Mouse (Mus musculus) adipose tissue, adult 10 weeks (tissue): Measurements from ENCODE around the gene Klhdc9. TPM values are rescaled to one million over a fixed set of nuclear protein-coding genes. Genes with fewer than 3 reads are reported as not detected.

Experiments
- polyA plus RNA-seq: library from polyadenylated mRNA; stranded (reverse); fragments of 350-450 nt; fragmentation: Illumina TruSeq; extraction: RNeasy Lipid Tissue Mini Kit (QIAGEN cat#74804); gene quantifications from one replicate; pipeline ENCODE4 v1.2.3, GENCODE M21; 2014; ENCODE audit warnings: low read depth, low replicate concordance

Klhdc9 gene
- 5.5 TPM for polyA plus RNA-seq

GRCm38 (mm10) chr1:171360656-171361055, at the start of gene Klhdc9:
Gene Klhdc9, minus strand, starts transcription at chr1:171360798.

GRCm38 (mm10) chr1:171388376-171389102, 27.9 kb upstream of the Klhdc9 start, which contains the start of gene Arhgap30:
Gene Arhgap30, plus strand, starts transcription at chr1:171388954.

GRCm38 (mm10) chr1:171369845-171370556, 9.4 kb upstream of the Klhdc9 start, which contains the start of gene Nectin4:
Gene Nectin4, plus strand, starts transcription at chr1:171370099.

GRCm38 (mm10) chr1:171345225-171346094, 15.1 kb downstream of the Klhdc9 start, which contains the start of the genes Nit1 and Pfdn2:
Gene Nit1, minus strand, starts transcription at chr1:171345646.
Gene Pfdn2, plus strand, starts transcription at chr1:171345670.

GRCm38 (mm10) chr1:171328839-171329432, 31.7 kb downstream of the Klhdc9 start, which contains the start of gene Dedd:
Gene Dedd, plus strand, starts transcription at chr1:171329145.

Other genes starting within 250 kb of the Klhdc9 start
- 23.4 TPM for gene Cfap126, start 246.9 kb downstream of the Klhdc9 start, polyA plus RNA-seq
- 135 TPM for gene Sdhc, start 210.2 kb downstream of the Klhdc9 start, polyA plus RNA-seq
- gene Mpz, start 210.1 kb downstream of the Klhdc9 start, polyA plus RNA-seq = 1.9 TPM
- gene Pcp4l1, start 164.5 kb downstream of the Klhdc9 start, polyA plus RNA-seq = 16.3 TPM
- gene Nr1i3, start 146.8 kb downstream of the Klhdc9 start, polyA plus RNA-seq = not detected
- 23.7 TPM for gene Tomm40l, start 138.3 kb downstream of the Klhdc9 start, polyA plus RNA-seq
- 1.1 TPM for gene Apoa2, start 135.7 kb downstream of the Klhdc9 start, polyA plus RNA-seq
- 58.9 TPM for gene Fcer1g, start 126.4 kb downstream of the Klhdc9 start, polyA plus RNA-seq
- gene Adamts4, start 110.4 kb downstream of the Klhdc9 start, polyA plus RNA-seq = 1.8 TPM
- gene Ndufs2, start 109.4 kb downstream of the Klhdc9 start, polyA plus RNA-seq = 176 TPM
- 40.5 TPM for gene B4galt3, start 90.5 kb downstream of the Klhdc9 start, polyA plus RNA-seq
- gene Ppox, start 79.6 kb downstream of the Klhdc9 start, polyA plus RNA-seq = 43.4 TPM
- gene Usp21, start 72.8 kb downstream of the Klhdc9 start, polyA plus RNA-seq = 28.1 TPM
- gene Ufc1, start 65.8 kb downstream of the Klhdc9 start, polyA plus RNA-seq = 139 TPM
- 39.7 TPM for gene Dedd, start 31.7 kb downstream of the Klhdc9 start, polyA plus RNA-seq
- 95.7 TPM for gene Nit1, start 15.2 kb downstream of the Klhdc9 start, polyA plus RNA-seq
- gene Pfdn2, start 15.1 kb downstream of the Klhdc9 start, polyA plus RNA-seq = 72.2 TPM
- gene Nectin4, start 9.3 kb upstream of the Klhdc9 start, polyA plus RNA-seq = 27.6 TPM
- gene Arhgap30, start 28.2 kb upstream of the Klhdc9 start, polyA plus RNA-seq = 6.5 TPM
- gene Usf1, start 50.5 kb upstream of the Klhdc9 start, polyA plus RNA-seq = 59.3 TPM
- 9.5 TPM for gene Tstd1, start 58.1 kb upstream of the Klhdc9 start, polyA plus RNA-seq
- gene F11r, start 76.7 kb upstream of the Klhdc9 start, polyA plus RNA-seq = 71.7 TPM
- 4.8 TPM for gene Alyref2, start 142.7 kb upstream of the Klhdc9 start, polyA plus RNA-seq
- gene Itln1, start 174.5 kb upstream of the Klhdc9 start, polyA plus RNA-seq = not detected
- 1.0 TPM for gene Cd244a, start 198.4 kb upstream of the Klhdc9 start, polyA plus RNA-seq
- 2.0 TPM for gene Ly9, start 246.6 kb upstream of the Klhdc9 start, polyA plus RNA-seq